Mouse (Mus musculus) kidney, adult 9 months (tissue): ENCODE results near the gene Rhov.

Experiments
- DNase-seq: peaks from one replicate; pipeline ENCODE4 v3.0.0; 2022

Gene Rhov

GRCm38 (mm10) chr2:119237210-119237870 is 33.7 kb downstream of the Rhov start, which contains the start of gene Spint1:
Gene Spint1, plus strand, starts transcription at chr2:119237362.
- peak; percentile 75 for DNase-seq

GRCm38 (mm10) chr2:119236682-119237209 is 34.3 kb downstream of the Rhov start:
- DNase-seq: peak; percentile 61

GRCm38 (mm10) chr2:119229775-119230704 is 41.0 kb downstream of the Rhov start, which contains the start of gene Ppp1r14d:
Gene Ppp1r14d, minus strand, starts transcription at chr2:119229906.
- DNase-seq: peak; percentile 70
